Mouse (Mus musculus): ENCODE measurements around the gene Mlxipl. TPM values are rescaled to one million over a fixed set of nuclear protein-coding genes. Genes with fewer than 3 reads are reported as not detected.
A peak's percentile ranks its signal among the peaks of the same experiment; 100 is the strongest.

Gene Mlxipl
- total and polyA plus RNA-seq, 3 experiments = 0.22 TPM; not detected in 2

GRCm38 (mm10) chr5:135113782-135114181, 24.1 kb downstream of the Mlxipl start:
- H3K4me1 ChIP-seq (ENCODE audit: insufficient read depth, low read depth, low read length) = peaks cover 4% of the 10 kb centered on the region
- ATAC-seq (ENCODE audit: extremely low read depth, insufficient number of reproducible peaks, low FRiP score, poor library complexity, severe bottlenecking) (no peak), DNase-seq (ENCODE audit: low spot score) (no peak)
- H3K36me3 ChIP-seq (replicated peaks) = no peaks in the 10 kb centered on the region
- TF ChIP-seq TAL1 (conservative IDR thresholded peaks at IDR 0.05; ENCODE audit: low read depth, low read length) (no peak), GATA1 (IDR thresholded peaks at IDR 0.05; ENCODE audit: borderline replicate concordance, low read length) (no peak), CTCF (IDR thresholded peaks at IDR 0.05; ENCODE audit: low read depth, low read length) (no peak), GATA2 (IDR thresholded peaks at IDR 0.05; ENCODE audit: borderline replicate concordance, low read depth, low read length) (no peak), POLR2AphosphoS5 (IDR thresholded peaks at IDR 0.05; ENCODE audit: insufficient replicate concordance, low read depth, low read length) (no peak)
- no peak overlapping the region for H3K4me3 ChIP-seq (ENCODE audit: low read depth, low read length)
- peaks cover 26% of the 10 kb centered on the region for H3K27me3 ChIP-seq (ENCODE audit: insufficient read depth, low read length)
- no peaks in the 10 kb centered on the region for H3K9me3 ChIP-seq (replicated peaks)

GRCm38 (mm10) chr5:135115241-135115640, 25.6 kb downstream of the Mlxipl start:
- H3K4me1 ChIP-seq (ENCODE audit: insufficient read depth, low read depth, low read length) = peaks cover 9% of the 10 kb centered on the region
- ATAC-seq (ENCODE audit: extremely low read depth, insufficient number of reproducible peaks, low FRiP score, poor library complexity, severe bottlenecking) = no peak
- TF ChIP-seq POLR2AphosphoS5 (IDR thresholded peaks at IDR 0.05; ENCODE audit: insufficient replicate concordance, low read depth, low read length) = no peak
- no peak for TF ChIP-seq TAL1 (conservative IDR thresholded peaks at IDR 0.05; ENCODE audit: low read depth, low read length)
- no peak for TF ChIP-seq GATA2 (IDR thresholded peaks at IDR 0.05; ENCODE audit: borderline replicate concordance, low read depth, low read length)
- TF ChIP-seq CTCF (IDR thresholded peaks at IDR 0.05; ENCODE audit: low read depth, low read length) = no peak
- TF ChIP-seq GATA1 (IDR thresholded peaks at IDR 0.05; ENCODE audit: borderline replicate concordance, low read length) = no peak
- no peak overlapping the region for H3K4me3 ChIP-seq (ENCODE audit: low read depth, low read length)
- peaks cover 16% of the 10 kb centered on the region for H3K27me3 ChIP-seq (ENCODE audit: insufficient read depth, low read length)
- no peaks in the 10 kb centered on the region for H3K36me3 ChIP-seq (replicated peaks)
- no peaks in the 10 kb centered on the region for H3K9me3 ChIP-seq (replicated peaks)
- DNase-seq (ENCODE audit: low spot score) = no peak

- no peak for ATAC-seq (ENCODE audit: extremely low read depth, insufficient number of reproducible peaks, low FRiP score, poor library complexity, severe bottlenecking)
- H3K27me3 ChIP-seq (ENCODE audit: insufficient read depth, low read length) = peaks cover 33% of the 10 kb centered on the region
These were observed 28.9 kb downstream of the Mlxipl start for GRCm38 (mm10) chr5:135118589-135119081.

GRCm38 (mm10) chr5:135120753-135121152, 31.1 kb downstream of the Mlxipl start:
- H3K27me3 ChIP-seq (ENCODE audit: insufficient read depth, low read length) = peaks cover 42% of the 10 kb centered on the region
- no peak for ATAC-seq (ENCODE audit: extremely low read depth, insufficient number of reproducible peaks, low FRiP score, poor library complexity, severe bottlenecking)
- TF ChIP-seq GATA2 (IDR thresholded peaks at IDR 0.05; ENCODE audit: borderline replicate concordance, low read depth, low read length) = no peak
- no peak for TF ChIP-seq CTCF (IDR thresholded peaks at IDR 0.05; ENCODE audit: low read depth, low read length)
- TF ChIP-seq POLR2AphosphoS5 (IDR thresholded peaks at IDR 0.05; ENCODE audit: insufficient replicate concordance, low read depth, low read length) = no peak
- no peak for TF ChIP-seq GATA1 (IDR thresholded peaks at IDR 0.05; ENCODE audit: borderline replicate concordance, low read length)
- no peak for TF ChIP-seq TAL1 (conservative IDR thresholded peaks at IDR 0.05; ENCODE audit: low read depth, low read length)

More at GRCm38 (mm10) chr5:135118589-135119081, 28.9 kb downstream of the Mlxipl start:
- Histone ChIP-seq H3K4me1 (ENCODE audit: insufficient read depth, low read depth, low read length) (peaks cover 9% of the 10 kb centered on the region), H3K4me3 (ENCODE audit: low read depth, low read length) (no peak overlapping the region; the same call in 1 of the 2 replicates), H3K36me3 (replicated peaks) (no peaks in the 10 kb centered on the region), H3K9me3 (replicated peaks) (no peaks in the 10 kb centered on the region)
- no peak for TF ChIP-seq GATA1 (IDR thresholded peaks at IDR 0.05; ENCODE audit: borderline replicate concordance, low read length)
- peak; percentile 71 for TF ChIP-seq CTCF (IDR thresholded peaks at IDR 0.05; ENCODE audit: low read depth, low read length)
- DNase-seq (ENCODE audit: low spot score) = peak; percentile 57

GRCm38 (mm10) chr5:135126121-135126520, 36.4 kb downstream of the Mlxipl start:
- Histone ChIP-seq H3K36me3 (replicated peaks) (no peaks in the 10 kb centered on the region), H3K9me3 (replicated peaks) (no peaks in the 10 kb centered on the region), H3K4me3 (ENCODE audit: low read depth, low read length) (no peak overlapping the region), H3K27me3 (ENCODE audit: insufficient read depth, low read length) (peaks cover 59% of the 10 kb centered on the region), H3K4me1 (ENCODE audit: insufficient read depth, low read depth, low read length) (no peaks in the 10 kb centered on the region; the same call in 1 of the 2 replicates)
- ATAC-seq (ENCODE audit: extremely low read depth, insufficient number of reproducible peaks, low FRiP score, poor library complexity, severe bottlenecking) = no peak
- DNase-seq (ENCODE audit: low spot score) = no peak
- no peak for TF ChIP-seq GATA2 (IDR thresholded peaks at IDR 0.05; ENCODE audit: borderline replicate concordance, low read depth, low read length)
- TF ChIP-seq GATA1 (IDR thresholded peaks at IDR 0.05; ENCODE audit: borderline replicate concordance, low read length) = no peak
- no peak for TF ChIP-seq TAL1 (conservative IDR thresholded peaks at IDR 0.05; ENCODE audit: low read depth, low read length)
- TF ChIP-seq POLR2AphosphoS5 (IDR thresholded peaks at IDR 0.05; ENCODE audit: insufficient replicate concordance, low read depth, low read length) = no peak
- no peak for TF ChIP-seq CTCF (IDR thresholded peaks at IDR 0.05; ENCODE audit: low read depth, low read length)

More at GRCm38 (mm10) chr5:135120753-135121152, 31.1 kb downstream of the Mlxipl start:
- H3K36me3 ChIP-seq (replicated peaks) = no peaks in the 10 kb centered on the region
- no peak for DNase-seq (ENCODE audit: low spot score)
- H3K9me3 ChIP-seq (replicated peaks) = no peaks in the 10 kb centered on the region
- H3K4me1 ChIP-seq (ENCODE audit: insufficient read depth, low read depth, low read length) = peaks cover 9% of the 10 kb centered on the region
- H3K4me3 ChIP-seq (ENCODE audit: low read depth, low read length) = no peak overlapping the region

GRCm38 (mm10) chr5:135127669-135128068, 38.0 kb downstream of the Mlxipl start:
- TF ChIP-seq CTCF (IDR thresholded peaks at IDR 0.05; ENCODE audit: low read depth, low read length) (no peak), POLR2AphosphoS5 (IDR thresholded peaks at IDR 0.05; ENCODE audit: insufficient replicate concordance, low read depth, low read length) (no peak), GATA2 (IDR thresholded peaks at IDR 0.05; ENCODE audit: borderline replicate concordance, low read depth, low read length) (no peak), TAL1 (conservative IDR thresholded peaks at IDR 0.05; ENCODE audit: low read depth, low read length) (no peak), GATA1 (IDR thresholded peaks at IDR 0.05; ENCODE audit: borderline replicate concordance, low read length) (no peak)
- ATAC-seq (ENCODE audit: extremely low read depth, insufficient number of reproducible peaks, low FRiP score, poor library complexity, severe bottlenecking) (no peak), DNase-seq (ENCODE audit: low spot score) (no peak)
- Histone ChIP-seq H3K9me3 (replicated peaks) (no peaks in the 10 kb centered on the region), H3K27me3 (ENCODE audit: insufficient read depth, low read length) (peaks cover 49% of the 10 kb centered on the region), H3K36me3 (replicated peaks) (no peaks in the 10 kb centered on the region), H3K4me3 (ENCODE audit: low read depth, low read length) (no peak overlapping the region), H3K4me1 (ENCODE audit: insufficient read depth, low read depth, low read length) (no peaks in the 10 kb centered on the region)
